Mouse (Mus musculus) monocyte, adult 5-6 weeks (primary cell): ENCODE results near the gene Ciita. TPM values are rescaled to one million over a fixed set of nuclear protein-coding genes. Genes with fewer than 3 reads are reported as not detected.

Source experiments
- ATAC-seq: fragments of 153-309, 156-312 bp; replicated peaks from 2 replicates; pipeline ENCODE4 v1.8.0; 2017; ENCODE audit warnings: mild to moderate bottlenecking; ENCODE audit not compliant: low TSS enrichment, insufficient number of reproducible peaks, severe bottlenecking, poor library complexity, low FRiP score
- total RNA-seq: library from RNA; stranded (forward); fragments of 200-1000, 200-491, 200-594 nt; gene quantifications from 3 replicates; pipeline ENCODE4 v1.2.3, GENCODE M21; 2017

The Ciita gene
- total RNA-seq, 1 experiment from 2014 or later = 13.2 TPM

DNA sequence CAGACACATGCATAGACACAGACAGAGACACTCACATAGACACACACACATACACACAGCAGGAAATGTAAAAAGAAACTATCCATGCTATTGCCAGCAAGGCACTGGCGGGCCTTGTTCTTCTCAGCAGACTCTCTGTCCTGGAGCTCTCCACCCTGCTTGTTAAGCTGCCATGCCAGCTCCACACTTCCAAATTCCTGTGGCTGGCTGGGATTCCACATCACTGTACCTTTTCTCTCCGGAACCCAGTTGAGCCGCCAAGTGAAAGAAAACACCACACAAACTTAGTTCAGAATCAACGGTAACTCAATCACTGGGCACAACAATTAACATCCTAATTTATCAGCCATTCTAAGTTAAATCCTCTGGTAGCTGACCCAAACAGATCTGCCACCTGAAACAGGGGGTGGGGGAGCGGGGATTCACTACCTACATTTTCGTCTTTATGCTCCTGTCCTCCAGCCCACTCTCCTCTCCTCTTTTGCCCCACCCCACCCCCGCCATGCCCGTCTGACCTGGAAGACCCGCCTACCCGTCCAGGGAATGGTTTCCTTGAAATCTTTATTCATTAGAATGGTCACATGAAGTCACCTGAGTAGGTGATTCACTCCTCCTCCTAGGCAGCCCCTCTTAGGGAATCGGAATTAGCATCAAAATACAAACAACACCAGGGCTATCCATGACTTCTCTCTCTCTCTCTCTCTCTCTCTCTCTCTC is 12.3 kb upstream of the Ciita start:
- no peak for ATAC-seq

DNA sequence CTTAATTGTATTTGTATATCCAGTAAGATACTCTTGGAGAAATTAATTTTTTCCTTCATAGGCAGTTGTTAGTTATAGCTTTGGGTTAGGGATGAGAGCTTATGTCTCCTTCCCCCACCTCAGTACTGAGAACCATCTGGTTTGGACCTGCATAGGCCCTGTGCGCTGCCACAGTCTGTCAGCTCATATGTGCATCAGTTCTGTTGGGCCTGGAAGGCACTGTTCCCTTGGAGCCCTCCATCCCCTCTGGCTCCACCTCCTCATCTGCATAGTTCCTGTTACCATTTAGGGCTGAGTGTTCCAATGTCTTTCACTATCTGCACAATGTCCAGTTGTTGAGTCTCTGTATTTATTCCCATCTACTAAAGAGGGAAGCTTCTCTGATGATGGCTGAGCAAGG is 11.7 kb upstream of the Ciita start:
- no peak for ATAC-seq

DNA sequence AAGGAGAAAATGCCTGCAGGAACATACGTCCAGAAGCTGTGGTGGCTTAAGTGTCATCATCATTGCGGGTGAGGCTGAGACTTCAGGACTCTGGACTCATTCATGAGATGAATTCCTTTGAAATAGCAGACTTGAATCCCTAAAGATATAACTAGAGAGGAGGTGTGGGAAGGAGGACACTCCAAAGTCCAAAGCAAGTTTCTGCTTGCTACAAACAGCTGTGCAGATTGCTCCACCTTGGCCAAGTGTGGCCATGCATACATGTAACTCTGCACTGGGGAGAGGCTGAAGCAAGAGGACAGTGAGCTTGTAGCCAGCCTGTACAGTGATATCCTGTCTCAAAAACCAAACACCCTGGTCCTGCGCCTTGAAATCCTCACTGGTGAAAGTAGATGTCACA is 7.9 kb upstream of the Ciita start:
- no peak for ATAC-seq

DNA sequence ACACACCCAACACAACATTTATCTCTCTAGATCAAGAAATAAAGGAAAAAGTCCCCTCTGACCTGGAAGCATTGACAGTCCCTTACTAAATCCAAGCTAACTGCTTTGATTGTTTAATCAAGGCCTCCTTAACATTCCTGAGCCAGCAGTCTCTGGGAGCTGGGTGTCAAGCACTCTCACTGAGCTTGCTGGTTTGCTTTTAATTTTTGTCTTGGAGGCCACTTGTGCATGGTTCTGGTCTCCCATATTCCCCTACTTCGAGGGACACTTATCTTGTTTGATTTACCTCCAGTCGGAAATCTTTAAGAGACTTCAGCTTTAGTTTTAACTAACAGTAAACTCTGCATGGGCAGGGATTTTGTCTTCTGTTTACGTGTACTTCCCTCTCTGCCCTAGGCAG is 4.9 kb upstream of the Ciita start:
- ATAC-seq = no peak

DNA sequence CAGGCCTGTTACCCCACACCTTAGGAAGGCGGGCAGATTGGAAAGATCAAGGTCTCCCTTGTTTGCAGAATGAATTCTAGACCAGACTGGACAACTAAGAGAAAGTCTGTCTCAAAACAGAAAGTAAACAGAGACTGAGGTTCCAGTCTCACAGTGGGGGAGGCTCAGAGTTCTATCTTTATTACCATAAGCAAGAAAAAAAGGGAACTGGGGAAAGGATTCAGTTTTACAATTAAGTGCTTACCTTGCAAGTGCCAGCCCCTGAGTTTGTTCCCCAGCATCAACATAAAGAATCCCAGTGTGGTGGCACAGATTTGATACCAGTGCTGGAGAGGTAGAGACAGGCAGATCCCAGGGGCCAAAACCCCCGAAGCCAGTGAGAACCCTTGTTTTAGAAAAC is 3.9 kb upstream of the Ciita start:
- no peak for ATAC-seq

DNA sequence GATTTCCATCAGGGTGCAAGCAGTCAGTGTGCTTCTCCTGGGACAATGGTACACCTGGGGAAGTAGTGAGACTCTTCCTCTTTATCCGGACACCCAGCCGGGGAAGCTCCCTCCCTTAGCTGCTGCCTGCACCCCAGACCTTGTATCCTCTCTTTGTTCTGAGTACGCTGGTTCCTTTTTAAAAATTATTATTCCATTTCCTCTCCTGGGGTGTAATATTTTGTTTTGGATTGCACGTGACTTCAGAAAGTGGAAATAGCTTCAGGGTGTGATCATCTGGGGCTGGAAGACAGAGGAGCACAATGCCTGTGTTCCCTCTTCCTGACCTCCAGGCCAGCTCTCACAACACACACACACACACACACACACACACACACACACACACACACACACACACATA is 2.5 kb downstream of the Ciita start:
- peak; percentile 25 for ATAC-seq

DNA sequence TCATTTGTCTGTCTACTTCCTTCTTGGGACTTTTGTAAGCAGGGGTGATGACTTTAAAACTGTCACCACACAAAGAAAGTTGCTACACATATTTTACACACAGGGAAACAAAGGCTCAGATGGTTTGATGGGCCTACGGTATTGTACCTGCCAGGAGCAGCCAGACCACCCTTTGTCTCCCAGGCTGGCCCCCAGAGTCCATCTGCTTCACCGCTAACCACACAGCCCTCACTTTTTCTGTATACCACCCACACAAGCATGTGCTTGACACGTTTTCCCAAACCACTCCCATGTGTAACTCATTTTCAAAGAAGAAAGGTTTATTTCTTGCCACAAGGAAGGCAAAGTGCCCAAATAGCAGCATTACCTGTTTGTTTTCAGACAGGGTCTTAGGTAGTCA is 7.1 kb downstream of the Ciita start:
- ATAC-seq = no peak

DNA sequence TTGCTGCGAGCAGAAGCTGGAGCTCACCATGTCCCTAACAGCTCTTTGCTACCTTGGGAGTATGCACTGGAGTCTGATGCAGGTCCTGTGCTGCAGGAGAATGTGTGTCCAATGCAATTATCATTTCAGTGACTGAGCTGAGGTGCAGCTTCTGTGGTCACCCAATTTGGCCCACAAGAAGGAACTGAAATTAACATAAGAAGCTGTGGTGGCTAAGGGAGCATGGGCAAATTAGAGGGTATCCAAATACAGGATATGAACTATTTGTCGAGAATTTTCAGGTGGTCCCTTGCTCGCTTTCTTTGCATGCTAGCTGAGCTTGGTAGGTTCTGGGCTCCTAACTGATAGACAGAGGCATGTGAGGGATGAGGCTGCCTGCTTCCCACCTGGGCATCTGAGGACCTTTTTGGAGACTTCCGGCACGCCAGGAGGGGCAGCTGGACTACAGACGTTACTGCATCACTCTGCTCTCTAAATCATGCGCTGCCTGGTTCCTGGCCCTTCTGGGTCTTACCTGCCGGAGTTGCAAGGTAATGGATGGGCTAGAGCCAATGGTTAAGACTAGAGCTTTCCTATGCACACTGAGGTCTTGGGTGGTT is 8.1 kb downstream of the Ciita start:
- peak; percentile 52 for ATAC-seq

DNA sequence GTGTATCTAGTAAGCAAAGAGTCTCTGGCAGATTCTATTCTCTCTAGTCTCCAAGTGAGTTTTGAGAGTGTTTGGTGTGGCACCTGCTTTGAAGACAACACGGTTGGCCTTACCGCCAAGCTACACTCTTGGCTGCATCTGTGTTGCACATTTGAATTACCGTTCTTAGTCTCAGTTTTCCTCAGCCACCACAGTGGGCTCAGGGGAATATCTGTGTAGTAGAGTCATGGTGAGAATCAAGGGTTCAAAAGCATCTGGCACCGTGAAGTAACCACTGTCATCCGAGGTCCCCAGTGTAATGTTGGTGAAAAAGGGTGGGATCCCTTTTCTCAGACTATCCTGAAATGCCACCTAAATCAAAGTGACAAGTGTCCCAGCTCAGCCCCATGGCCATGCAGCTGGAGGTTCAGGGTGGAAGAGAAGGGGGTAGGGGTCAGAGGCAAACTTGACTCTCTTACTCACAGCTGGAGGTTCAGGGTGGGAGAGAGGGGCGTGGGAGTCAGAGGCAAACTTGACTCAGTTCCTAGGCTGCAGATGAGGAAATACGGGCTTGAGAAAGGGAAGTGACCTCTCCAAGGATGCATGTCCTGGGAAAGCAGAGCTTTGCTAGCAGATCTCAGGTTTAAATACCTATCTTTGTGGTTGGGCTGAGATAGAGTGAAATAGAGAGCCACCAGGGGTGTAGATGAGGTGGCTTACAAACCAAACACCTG is 9.1 kb downstream of the Ciita start:
- ATAC-seq = no peak

DNA sequence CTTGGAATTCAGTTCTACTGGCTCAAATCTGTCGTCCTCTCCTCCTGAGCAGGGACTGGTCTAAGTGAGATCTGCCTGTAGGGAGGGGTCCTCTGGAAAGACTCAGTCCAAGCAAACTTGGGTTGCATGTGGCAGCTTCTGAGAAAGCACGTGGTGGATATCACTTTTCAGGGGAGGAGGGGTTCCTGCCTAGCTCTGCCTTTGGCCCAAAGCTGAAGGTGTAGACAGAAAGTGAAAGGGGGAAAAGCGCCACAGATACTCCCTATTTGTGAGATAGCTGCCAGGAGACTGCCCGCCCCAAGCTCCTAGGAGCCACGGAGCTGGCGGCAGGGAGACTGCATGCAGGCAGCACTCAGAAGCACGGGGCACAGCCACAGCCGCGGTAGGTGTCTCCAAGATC is 9.6 kb downstream of the Ciita start:
- ATAC-seq = 0 out of 2 replicates have a peak, but pooled peaks have one; percentile 22

DNA sequence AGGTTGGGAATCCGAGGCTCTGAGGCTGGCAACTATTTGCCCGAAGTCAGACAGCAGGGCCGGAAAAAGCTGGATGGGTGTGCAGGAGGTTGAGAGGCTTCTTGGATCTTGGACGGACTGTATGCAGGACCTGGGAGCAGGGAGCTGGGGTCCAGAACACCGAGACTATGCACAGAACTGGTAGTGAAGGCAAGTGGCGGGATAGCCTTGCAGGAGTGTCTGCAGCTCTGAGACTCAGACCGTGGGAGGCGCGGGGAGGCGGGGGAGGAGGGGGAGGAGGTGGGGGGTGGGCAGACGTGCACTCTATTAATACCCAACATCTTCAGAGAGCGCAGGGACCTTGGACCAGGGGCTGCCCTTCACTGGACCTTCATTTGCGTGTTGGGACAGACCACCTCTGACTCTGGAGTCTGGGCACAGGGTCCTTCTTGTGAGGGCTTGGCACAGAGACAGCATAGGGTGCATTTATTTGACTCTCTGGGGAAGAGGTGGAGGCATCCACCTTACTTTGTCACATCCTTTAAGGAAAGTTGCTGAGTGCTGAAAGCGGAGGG is 10.1 kb downstream of the Ciita start:
- no peak for ATAC-seq

DNA sequence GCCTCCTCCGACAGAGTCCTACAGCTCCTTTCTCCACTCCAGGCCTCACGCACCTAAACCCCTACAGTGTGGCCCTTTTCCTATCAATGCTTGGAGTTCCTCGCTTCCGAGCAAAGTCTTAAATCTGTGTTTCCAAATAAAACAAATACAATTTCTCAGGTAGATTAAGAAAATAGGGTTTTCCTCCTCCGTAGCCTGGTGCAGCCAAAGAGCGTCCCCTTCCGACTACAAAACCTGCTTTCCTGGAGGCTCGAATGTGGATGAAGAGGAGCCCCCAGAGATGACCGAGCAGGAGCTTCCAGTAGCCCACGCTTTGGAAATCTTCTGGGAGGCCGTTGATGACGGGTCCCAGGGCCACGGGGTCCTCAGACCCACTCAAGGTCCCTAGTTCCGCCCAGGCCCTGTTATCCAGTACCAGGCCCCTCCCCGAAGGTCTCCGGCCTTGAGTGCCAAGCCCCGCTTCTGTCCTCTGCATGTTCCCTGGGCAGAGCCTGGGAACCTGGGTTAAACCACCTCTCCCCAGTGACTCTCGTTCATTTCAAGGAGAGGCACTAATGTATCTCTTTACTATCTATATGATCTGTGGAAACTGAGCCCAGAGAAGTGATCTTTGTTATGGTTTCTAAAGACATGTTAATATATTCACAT is 10.8 kb downstream of the Ciita start:
- no peak for ATAC-seq

DNA sequence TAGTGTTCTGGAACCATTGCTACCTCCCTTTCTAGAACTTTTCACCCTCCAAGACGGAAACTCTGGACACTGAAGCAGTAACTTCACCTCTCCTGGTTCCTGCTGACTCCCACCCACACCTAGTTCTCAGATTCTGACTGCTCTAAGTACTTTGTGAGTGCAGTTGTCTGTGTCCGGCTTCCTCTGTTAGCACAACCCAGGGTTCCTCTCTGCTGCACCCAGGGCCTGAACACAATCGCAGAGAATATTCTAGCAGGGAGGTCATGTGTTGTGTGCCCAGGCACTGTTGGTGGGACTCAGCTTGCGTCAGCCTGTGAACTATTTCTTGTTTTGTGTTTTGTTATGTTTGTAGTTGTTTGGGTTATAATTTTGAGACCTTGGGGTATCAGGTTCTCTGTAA is 11.9 kb downstream of the Ciita start:
- ATAC-seq = no peak

DNA sequence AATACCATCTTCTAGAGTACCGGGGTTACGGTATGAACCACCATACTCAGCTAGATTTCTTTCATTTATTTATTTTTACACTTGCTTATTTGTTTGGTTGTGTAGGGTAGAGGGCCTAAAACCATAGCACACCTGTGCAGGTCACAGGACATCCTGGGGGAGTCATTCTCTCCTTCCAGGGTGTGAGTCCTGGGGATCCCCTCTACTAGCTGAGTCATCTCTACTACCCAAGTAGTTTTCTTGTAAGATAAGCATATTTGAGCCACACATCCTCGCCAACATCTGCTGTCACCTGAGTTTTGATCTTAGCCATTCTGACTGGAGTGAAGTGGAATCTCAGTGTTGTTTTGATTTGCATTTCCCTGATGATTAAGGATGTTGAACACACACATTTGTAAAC is 12.7 kb downstream of the Ciita start:
- ATAC-seq = no peak

DNA sequence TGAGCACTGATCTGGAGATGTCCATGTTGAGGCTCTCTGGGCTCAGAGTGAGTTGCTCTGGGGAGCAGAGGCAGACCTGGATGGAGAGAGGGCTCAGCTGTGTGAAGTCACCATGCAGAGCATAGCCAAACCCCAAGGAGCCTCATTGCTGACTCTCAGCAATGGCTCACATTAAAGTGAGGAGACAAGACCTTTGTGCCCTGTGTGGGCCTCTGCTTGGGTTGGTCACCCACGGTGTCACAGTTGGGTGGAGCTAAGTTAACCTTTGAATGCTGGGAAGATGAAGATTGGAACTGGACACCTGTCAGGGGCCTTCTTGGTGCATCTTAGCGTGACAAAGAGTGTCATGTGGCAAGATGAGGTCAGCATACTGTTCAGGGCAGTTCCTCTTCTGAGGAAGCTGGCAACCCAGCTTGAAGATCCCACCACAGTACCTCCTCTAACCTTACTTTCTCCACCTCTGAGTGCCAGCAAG is 16.0 kb downstream of the Ciita start:
- ATAC-seq = 0 out of 2 replicates have a peak, but pooled peaks have one; percentile 32

DNA sequence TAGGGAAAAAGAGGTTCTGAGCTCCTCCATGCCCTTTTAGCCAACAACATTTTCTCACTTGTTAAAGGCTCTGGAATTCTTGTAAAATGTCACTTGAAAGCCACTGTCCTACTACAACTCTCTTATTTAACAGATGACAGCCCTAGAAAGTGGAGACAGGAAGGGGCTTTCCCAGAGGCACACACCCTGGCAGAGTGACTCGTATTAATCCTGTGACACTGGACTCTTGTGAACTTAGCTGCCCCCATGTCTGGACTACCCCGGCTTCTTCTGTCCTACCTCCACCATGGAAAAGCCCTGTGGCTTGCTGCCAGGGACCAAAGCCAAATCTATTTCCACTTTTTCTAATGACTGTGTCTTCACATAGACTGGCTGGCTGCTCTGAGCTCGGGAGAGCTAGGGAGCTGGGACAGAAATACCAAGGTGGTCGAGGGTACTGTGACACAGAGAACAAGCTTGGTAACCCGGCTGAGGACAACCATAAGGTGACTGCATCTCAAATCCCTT is 18.3 kb downstream of the Ciita start:
- ATAC-seq = no peak

DNA sequence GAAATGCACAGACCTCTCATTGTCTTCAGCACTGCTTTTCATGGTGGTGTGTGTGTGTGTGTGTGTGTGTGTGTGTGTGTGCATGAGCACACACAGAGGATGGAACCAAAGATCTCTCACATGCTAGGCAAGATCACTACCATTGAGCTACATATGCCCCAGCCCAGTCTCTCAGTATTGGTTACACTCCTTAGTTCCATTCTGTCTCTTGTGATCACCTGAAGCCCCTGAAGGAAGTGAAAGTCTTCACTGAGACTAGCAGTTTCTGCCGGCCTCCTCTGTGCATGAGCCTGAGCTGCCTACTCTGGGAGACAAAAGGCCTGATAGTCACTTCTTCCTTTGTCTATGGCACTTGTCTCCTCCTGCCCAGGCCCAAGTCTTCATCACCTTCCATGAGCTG is 19.3 kb downstream of the Ciita start:
- no peak for ATAC-seq

DNA sequence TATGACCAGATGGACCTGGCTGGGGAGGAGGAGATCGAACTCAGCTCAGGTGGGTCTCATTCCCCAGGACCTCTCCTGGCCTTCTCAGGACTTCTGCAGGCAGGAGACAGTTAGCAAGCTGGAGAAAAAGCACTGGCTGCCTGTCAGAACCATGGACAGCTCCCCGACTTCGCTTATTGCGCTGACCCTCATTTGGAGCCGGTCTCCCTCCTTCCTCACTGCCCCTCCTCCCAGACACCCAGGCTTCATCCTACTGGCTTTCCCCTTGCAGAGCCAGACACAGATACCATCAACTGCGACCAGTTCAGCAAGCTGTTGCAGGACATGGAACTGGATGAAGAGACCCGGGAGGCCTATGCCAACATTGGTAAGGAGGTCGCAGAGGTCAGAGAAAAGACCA is 22.0 kb downstream of the Ciita start:
- no peak for ATAC-seq

DNA sequence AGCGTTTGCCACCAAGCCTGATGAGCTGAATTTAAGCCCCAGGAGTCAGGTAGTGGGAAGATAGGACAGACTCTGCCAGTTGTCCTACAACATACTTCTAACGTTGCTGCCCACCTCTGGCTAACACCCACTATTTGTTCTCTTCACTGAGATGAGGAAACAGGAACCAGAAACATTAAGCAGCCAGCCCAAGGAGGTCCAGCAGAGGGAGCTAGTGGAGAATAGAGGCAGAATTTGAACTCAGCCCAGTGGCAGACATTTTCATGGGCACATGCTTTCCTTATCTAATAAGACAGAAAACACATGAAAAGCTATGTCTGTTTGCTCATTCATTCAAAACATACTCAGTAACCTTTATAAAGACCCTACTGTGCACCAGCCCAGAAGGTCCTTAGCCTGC is 23.2 kb downstream of the Ciita start:
- no peak for ATAC-seq
